Mouse (Mus musculus) spleen, postnatal 4 days (tissue): ENCODE data around the gene Gramd1b.
A peak's percentile ranks its signal among the peaks of the same experiment; 100 is the strongest.

Source experiments
- DNase-seq, 2 experiments: peaks; one replicate each; pipeline ENCODE4 v3.0.0; 2022; ENCODE audit warnings: low spot score in 2 of 2

Gene Gramd1b

DNA sequence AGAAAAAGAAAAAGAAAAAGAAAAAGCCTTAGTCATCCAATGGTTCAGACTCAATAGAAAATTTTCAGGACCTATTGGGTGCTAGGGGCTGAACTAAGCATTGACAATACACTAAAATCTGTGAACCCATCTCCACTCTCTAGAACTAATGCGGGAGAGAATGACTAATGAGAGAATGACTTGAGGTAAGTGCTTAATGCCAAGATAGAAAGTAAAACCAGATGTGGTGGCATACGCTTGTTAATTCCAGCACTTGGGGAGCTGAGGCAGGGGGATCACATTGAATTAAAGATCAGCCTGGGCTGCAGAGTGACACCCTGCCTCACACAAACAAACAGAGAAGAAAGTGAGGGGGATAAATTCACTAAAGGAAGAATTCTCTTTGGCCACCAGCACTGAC lies 131.0 kb downstream of the Gramd1b start:
- DNase-seq = no peak

DNA sequence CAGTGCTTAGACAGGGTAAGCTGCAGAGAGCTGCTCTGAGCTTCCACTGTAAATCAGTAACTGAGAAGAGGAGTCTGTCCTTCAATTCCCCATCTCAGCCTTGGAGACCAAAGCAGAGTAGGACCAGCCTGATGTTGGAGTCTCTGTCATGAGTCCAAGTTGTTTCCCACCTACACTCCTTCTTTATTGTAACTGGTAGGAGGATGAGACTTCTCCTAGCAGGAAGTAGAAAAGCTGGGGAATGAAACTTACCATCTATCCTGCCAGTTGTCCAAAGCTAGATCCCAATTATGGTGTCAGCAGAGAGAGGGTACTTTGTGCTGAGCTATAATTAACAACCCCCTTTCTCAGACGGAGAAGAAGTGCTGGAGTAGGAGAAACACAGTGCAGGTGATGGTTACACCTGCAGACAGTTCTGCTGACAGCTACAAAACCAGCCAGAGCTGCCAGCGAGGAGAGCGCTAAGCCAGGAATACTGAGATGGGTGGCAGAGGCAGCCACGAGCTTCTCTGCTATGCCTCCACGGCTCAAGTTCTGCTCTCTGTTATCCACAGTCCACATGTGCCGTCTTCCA lies 131.7 kb downstream of the Gramd1b start:
- no peak for DNase-seq

DNA sequence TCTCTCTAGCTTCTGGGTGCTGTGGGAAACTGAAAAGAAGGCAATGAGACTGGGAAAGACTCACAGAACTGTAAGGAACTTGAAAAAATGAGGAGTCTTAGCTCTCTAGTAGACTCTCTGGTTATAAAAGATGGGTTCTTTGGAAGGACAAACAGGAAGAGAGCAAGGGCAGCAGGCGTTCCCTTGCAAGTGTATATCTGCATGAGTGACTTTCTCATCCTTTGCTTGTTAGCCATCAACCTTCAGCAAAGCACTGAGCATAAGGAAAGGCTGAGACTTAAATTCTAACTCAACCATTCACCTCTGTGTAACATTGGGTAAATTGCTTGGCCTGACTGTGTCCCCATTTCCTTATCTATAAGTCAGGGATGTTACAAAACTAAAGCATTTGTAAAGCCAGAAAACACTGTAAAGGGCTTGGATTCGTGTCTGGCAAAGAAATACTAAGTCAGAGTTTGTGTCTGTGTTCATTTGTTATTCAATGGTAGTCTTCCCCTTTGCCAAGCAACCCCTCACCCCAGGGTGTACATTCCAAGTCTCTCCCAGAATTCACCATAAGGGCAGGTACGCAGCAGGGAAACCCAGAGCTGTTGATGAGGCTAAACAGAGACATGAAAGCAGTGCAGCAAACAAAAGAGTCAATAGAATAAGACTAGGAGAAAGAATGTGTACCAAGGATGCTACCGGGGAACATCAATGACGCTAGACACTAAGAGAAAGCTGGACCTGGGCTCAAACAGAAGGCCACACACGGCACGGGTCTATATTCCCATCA lies 133.5 kb downstream of the Gramd1b start:
- DNase-seq = no peak

DNA sequence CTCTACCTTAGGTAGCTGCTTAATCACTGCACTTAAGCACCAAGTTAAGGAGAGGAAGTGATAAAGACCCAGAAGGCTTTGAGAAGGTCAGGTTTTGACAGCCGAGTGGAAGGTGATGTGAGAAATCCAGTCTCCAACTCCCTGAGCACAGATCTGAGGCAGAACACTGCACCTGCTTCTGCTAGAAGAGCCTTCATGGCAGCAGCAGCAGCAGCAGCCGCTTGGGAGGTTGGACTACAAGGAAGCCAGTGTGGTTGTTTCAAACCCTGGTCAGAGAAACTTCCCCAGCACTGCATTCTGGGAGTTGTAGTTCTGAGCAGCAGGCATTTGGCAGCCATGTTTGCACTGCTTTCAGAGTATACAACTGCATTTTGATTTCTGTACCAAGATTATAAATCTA lies 134.1 kb downstream of the Gramd1b start:
- DNase-seq = peak in 1 of 2 experiments; percentile 35

DNA sequence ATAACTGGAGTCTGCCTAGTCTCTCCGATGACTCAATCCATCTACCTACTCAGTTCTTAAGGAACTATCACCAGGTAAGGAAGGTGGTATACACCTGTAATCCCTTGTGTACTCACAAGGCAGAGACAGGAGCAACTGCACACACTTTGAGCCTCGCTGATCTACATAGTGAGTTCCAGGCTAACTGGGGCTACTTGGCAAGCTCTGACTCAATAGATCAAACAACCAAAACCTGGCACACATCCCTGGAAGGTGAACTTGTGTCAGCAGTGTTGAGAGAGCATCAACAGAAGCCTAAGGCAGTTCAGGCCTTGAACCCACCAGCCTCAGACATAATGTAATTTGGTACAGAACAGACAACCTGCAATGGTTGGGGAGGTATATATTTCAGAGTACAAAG lies 135.0 kb downstream of the Gramd1b start:
- no peak for DNase-seq

DNA sequence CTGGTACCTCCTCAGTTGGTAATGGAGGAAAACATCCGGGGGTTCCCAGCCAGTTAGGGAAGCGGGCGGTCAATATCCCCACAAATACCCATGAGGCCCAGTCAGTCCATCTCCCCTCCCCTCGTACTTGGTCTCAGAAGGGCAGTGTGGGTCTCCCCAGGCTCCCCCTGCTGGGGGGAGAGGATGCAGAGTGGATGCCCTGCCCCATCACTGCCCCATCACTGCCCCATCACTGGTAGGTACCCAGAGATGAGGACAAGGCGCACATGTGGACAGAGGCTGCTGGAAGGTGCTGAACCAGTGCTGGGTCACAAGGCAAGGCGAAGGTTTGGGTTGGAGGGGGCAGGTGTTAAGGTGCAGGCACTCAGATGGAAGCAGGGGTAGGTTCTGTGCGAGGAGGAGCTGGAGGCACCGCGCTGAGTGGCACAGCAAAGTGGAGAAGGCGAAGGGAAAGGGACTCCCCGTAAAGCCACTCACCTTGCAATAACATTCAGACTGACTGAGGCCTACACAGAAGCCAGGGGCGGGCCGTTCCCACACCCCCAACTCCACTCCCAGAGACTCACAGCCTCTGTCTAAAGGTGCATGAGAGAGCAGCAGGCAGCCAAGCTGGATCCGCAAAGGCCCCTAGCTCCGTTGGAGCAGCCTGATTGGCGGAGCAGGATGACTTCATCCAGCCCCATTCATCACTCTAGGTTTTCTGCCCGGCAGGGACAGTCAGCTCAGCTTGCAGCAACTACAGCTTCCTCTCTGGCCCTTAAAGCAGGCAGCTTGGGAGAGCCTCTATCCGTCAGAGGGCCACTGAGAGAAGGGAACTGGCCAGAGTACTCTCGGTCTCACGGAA lies 139.1 kb downstream of the Gramd1b start:
- no peak for DNase-seq

DNA sequence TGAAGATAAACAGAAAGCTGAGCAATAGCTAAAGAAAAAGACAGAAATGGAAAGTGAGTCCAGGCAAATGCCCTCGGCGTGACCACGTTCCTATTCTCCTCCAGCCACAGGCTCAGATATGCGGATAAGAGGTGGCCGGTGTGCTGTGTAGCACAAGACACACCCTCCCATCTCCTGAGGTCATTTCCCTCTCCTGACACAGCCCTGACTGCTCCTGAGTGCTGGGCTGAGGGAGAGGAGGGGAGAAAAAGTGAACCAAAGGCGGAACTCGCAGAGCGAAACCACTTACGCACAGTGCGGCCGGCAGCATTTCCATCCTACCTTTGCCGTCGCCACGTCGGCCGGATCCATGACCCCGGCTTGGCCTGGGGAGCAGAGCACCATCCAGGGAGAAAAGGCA lies 139.8 kb downstream of the Gramd1b start:
- DNase-seq = no peak

DNA sequence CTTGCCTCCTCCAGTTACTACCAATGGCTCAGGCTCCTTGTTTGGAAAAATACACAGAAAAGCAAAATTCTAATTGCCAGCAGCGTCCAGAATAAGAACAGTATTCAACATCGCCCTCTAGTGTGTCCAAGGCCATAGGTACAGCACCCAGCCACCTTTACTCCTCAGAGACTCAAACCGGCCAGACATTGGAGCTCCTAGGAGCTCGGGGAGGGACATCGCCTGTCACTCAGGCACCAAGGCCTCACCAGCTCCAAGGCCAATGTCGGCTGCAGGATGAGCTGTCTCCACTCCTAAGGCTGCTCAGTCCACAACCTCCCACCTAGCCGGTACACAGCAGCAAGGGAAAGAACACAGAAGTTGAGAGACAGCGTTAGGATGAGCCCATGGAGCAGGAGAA lies 140.3 kb downstream of the Gramd1b start:
- no peak for DNase-seq

DNA sequence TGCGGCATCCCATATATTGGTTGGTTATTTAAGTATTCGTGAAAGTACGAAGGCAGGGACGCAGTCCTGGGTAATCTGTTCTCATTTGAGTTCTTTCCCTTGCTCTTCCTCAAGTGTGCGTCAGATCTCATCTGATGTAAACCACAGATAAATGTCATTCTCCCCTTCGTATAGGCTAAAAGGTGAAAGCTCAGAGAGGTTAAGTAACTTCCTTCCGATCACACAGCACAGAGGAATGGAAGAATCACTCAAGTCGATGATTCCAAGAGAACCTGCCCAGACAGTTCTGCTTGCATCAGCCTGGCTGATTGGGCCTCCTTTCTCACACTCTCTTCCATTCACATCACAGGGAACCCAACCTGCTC lies 140.8 kb downstream of the Gramd1b start:
- no peak for DNase-seq

DNA sequence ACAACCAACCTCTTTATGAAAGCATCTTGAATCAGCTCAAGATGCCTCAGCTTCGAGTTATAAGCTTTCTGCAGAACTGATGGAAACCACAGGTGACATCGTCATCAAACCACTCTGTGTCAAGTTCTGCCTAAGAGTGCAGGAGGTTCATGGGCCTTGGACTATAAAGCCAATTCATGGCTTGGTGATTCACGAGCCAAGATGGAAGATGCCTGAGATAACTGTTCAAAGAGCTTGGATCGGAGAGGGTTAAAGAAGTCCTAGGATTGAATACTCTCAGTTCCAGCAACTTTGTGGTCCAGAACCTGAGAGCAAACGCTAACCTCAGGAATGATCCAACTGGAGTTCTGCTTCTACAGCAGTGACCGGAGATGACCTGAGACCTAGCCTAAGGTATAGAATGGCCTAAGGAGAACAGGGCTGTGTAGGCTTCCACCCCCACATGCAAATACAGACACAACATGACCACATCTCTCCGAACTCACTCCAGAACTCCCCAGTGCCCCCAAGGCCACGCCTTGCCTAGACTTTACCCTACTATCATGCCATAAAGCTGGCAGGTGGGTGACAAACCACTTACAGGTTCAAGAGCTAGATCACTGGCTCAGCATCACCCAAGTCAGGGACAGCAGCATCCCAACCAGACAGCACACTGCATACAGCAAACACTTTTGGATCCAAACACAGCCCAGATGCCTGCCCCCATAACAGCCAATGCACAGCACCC lies 141.4 kb downstream of the Gramd1b start:
- no peak for DNase-seq

DNA sequence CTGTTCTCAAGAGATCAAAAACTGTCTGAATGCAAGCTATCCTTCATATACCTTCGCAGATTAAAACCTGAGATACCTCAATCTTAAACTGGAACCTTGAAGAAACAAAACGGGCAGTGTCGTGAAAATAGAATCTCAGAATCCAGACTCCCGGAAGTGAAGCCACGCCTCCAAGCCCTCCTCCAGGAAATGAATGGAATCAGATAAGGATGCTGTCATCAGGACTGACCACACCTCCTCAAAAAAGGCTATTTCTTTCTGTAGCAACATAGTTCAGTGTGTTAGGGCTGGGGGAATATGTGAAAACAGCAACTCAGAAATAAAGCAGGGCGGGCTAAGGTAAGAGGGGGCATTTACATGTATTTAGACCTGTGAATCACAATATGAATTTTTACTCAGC lies 142.0 kb downstream of the Gramd1b start:
- no peak for DNase-seq

DNA sequence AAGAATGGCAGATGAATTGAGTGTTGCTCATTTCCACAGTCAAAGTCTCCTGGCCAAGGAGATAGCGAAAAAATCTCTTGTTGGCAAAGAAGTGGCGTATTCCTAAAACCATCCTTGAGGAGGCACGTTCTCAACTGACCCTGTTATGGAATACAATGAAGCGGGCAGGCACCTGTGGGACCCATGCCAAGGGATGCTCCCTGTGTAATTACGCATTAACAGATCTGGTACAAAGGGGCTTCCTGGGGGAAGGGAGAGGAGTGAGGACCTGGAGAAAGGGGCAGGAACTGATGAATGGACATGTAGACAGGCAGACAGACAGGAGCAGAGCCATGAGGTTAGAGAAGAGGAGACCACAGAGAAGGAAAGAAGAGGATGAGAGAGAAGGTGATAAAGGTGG lies 146.4 kb downstream of the Gramd1b start:
- no peak for DNase-seq

DNA sequence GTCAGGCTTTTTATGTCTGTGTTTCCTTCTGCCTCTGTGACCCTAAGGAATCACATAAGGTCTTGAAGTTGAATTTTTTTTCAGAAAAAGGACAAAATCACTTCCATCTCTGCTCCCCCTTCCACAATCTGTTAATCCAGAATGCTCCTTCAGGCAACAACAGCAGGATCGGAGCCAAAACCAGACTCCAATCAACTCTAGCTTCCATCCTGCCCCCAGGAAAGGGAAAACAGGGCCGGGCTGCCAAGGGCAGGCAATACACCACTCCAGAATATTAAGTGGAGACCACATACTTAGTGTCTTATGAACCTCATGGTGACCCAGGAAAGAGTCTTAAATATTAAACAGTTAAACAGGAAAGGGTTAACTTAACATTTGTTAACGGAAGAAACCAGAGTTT lies 148.7 kb downstream of the Gramd1b start:
- no peak for DNase-seq

DNA sequence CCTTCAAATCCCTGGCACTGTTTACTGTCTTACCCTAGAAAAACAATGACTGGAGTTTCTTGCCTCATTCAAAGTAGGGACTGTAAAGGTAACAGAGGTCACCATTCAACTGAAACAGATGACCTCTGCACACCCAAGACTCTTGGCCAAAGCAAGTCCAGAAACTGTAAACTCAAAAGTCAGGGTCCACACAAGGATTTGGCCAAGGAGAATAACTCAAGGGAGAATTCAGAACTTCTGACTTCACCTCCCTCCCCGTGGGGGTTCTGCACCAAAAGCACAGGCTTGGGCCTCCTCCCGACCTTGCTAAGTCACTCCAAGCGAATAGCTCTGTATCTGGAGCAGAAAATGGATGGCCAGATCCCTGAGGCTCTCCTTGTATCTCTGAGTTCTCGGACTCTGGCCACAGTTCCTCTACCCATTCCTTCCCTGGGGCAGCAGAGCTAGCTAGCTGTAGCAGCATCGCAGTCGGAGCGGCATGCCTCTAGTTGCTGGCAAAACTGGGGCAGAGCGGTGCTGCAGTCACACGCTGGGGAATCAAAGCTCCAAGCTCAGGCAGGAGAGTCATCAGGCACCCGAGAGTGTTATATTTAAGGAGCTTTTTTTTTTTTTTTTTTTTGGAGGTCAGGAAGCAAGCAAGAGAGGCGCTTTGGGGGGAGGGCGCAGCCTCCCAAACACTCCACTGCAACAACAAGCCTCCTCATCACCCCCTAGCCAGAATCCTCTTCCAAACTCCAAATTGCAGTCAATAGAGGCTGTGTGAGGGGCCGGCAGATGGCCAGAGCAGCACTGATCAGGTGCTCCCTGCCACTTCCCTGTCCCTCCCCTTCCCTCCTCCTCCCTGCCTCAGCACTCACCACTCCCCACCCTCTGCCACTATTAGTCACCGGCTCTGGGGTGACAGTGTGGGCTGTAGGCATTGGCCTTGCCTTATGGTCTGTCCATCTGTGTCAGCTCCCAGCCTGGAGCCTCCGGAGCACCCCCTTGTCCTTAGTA lies 149.5 kb downstream of the Gramd1b start:
- no peak for DNase-seq

DNA sequence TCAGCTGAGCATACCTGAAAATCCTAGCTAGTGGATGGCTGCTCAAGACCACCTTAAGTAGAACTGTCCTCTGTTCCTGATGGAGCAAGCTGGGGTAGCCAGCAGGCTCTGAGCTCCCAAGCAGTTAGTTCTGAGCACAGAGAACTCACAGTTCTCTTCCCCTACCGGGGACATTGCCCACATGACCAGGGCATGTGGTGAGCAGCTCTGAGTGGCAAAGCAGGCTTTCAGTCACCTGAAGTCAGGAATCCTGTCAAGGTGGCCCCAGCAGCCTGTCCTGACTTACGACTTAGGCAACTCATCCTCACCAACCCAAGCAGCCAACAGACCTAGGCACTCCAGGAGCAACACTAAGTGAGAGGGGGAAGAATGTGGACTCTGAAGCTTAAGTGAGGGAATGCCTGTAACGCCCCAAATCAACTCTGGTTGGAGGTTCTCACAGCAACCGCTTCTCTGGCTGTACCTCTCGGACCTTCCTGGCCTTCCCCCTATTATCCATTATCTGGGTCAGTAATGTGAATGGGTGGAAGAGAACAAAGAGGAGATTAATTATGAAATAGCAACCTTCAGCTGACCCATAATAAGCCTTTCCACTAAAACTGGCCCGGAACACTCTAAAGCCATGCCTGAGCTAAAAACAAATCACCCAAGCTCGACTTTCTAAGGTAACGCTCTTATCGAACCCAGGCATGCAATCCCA lies 154.3 kb downstream of the Gramd1b start:
- DNase-seq = no peak

DNA sequence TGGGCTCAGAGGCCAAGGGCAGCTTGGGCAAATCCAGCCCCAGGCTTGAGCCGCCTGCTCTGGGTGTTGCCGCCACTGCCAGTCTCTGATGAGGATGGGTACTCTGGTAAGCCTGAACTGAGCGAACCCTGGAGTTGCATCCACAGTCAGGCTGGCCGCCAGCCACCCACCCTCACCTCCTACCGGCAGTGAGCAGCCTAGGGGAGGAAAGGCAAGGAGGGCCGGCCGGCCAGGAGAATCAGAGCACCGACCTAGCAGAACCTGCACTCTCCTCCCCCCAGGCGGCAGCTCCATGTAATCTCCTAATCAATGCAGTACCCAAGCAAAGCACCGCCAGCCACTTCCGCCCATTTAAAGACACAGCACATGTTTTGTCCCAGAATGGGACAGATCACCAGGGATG lies 155.0 kb downstream of the Gramd1b start:
- no peak for DNase-seq

DNA sequence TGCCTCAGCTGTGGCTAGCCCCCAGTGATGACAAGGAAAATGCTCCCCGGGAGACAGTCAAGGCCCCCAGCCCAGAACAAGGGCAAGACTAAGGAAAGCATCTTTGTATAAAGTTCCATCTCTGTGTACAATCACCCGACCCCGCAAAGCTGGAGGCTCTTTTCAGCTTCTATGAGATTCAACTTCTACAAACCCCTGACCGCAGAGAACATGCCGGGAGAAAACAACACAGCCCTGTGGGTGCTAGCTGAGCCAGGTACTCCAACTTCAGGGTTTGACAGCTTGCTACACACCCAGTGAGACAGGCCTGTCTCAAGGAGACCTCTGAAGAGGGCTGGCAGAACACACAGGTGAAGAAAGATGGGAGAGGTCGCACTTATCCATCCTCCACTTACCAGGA lies 155.7 kb downstream of the Gramd1b start:
- DNase-seq = no peak

DNA sequence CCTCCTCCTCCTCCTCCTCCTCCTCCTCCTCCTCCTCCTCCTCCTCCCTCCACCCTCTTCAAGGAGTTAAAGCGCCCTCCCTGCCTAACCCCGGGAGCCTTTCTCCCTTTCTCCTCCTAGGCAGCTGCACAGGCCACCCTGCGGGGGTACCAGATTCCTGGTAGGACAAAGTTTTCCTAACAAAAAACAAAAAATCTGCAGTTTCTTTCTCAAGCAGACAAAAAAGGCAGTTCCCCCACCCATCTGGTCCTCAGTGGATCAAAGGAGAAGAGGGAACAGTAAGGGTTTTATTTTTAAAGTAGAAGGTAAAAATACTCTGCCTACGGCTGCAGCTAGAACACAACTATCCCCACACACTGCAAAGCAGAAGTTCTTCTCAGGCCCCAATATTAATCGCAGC lies 156.2 kb downstream of the Gramd1b start:
- no peak for DNase-seq

DNA sequence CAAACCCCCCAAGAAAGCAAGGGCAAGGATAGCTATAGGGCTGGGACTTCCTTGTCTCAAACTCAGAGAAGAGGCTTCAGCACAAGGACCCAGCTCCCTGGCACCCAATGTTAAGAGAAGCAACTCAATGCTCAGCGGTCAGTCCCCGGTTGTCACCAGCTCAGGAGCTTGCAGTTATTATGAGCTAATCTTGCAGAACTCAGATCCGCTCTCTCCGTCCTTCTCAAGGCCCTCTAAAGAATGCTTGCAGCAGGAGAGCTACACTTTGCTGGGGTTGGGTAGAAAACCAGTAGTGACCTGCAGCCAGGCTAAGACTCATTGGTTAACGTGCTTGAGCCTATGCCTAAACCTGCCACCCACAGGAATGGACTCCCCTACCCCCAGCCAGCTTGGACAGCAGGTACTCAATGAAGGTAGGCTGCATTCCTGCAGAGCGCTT lies 156.6 kb downstream of the Gramd1b start:
- DNase-seq = no peak

DNA sequence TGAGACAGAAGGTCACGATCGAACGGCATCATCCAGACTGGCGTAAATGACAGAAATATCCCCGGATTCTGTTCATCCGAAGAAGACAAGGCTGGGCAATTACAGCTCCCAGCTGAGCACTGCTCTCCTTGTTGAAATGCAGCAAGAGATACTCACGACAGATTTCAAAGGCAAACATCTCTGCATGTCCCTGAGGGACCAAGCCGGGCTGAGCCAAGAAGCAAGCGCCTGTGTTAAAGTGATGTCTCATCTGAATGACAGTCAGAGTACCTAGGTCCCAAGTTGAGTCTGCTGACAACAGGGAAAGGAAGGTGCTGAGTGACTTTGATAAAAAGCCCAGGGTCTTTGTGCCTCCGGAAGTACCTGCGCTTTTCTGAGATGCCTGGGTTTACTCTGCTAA lies 157.1 kb downstream of the Gramd1b start:
- no peak for DNase-seq
